Mouse (Mus musculus) stomach, postnatal 0 days (tissue): Measurements from ENCODE around the gene Steap4. TPM values are rescaled to one million over a fixed set of nuclear protein-coding genes. Genes with fewer than 3 reads are reported as not detected.

Source experiments
- ATAC-seq: fragments of 200-750 bp; cut with Nextera tagmentation; 2 replicates; pipeline ENCODE4 v1.8.0; 2017; ENCODE audit not compliant: low FRiP score, low TSS enrichment
- DNase-seq: peaks from one replicate; pipeline ENCODE4 v3.0.0-alpha.2; 2016; ENCODE audit warnings: low spot score
- H3K27ac ChIP-seq: fragments of 300-500 bp; sonication (generic); replicated peaks from 2 replicates; pipeline ENCODE4 v1.5.1; 2014; ENCODE audit warnings: mild to moderate bottlenecking, control low read depth
- H3K27me3 ChIP-seq: fragments of 300-500 bp; sonication (generic); 2 replicates; pipeline ENCODE4 v1.6.1; 2014; ENCODE audit warnings: low read length; ENCODE audit not compliant: control insufficient read depth, insufficient read depth
- H3K36me3 ChIP-seq: fragments of 300-500 bp; sonication (generic); 2 replicates; pipeline ENCODE4 v1.6.1; 2014; ENCODE audit warnings: low read length, mixed read lengths; ENCODE audit not compliant: control insufficient read depth, insufficient read depth
- H3K4me1 ChIP-seq: fragments of 300-500 bp; sonication (generic); replicated peaks from 2 replicates; pipeline ENCODE4 v1.6.1; 2014; ENCODE audit warnings: antibody characterized with exemption; ENCODE audit not compliant: control insufficient read depth, insufficient read depth
- H3K4me2 ChIP-seq: fragments of 300-500 bp; sonication (generic); replicated peaks from 2 replicates; pipeline ENCODE4 v1.6.1; 2014; ENCODE audit warnings: low read depth, mild to moderate bottlenecking, control low read depth, moderate library complexity
- H3K4me3 ChIP-seq: fragments of 300-500 bp; sonication (generic); 2 replicates; pipeline ENCODE4 v1.5.1; 2014; ENCODE audit warnings: low read depth, low read length, control low read depth
- H3K9ac ChIP-seq: fragments of 300-500 bp; sonication (generic); 2 replicates; pipeline ENCODE4 v1.6.1; 2014; ENCODE audit warnings: mild to moderate bottlenecking, low read length, control low read depth, mixed read lengths
- H3K9me3 ChIP-seq: fragments of 300-500 bp; sonication (generic); 2 replicates; pipeline ENCODE4 v1.6.1; 2016; ENCODE audit warnings: low read length; ENCODE audit not compliant: control insufficient read depth
- CTCF ChIP-seq: IDR thresholded peaks from 2 replicates; pipeline ENCODE4 v1.5.1; 2016; ENCODE audit warnings: antibody characterized with exemption, low read depth, mild to moderate bottlenecking, moderate library complexity
- EP300 ChIP-seq: optimal IDR thresholded peaks from 2 replicates; pipeline ENCODE3; 2016; ENCODE audit warnings: antibody characterized with exemption
- WGBS: fragments of 180-500 bp; shearing (Covaris S2); extraction: QIAGEN DNeasy Blood & Tissue Kit; methylation state at CpG from one replicate; pipeline ENCODE4 v1.1.7; 2014; 5-methylcytosine and 5-hydroxymethylcytosine counted together
- polyA plus RNA-seq: library from polyadenylated mRNA; unstranded; fragments of >200 nt; fragmentation: Nextera tagmentation; extraction: Ambion mirVana; gene quantifications from 2 replicates; pipeline ENCODE4 v1.2.1, GENCODE M21; 2015

The Steap4 gene
- polyA plus RNA-seq, 1 experiment from 2014 or later = 3.7 TPM

DNA sequence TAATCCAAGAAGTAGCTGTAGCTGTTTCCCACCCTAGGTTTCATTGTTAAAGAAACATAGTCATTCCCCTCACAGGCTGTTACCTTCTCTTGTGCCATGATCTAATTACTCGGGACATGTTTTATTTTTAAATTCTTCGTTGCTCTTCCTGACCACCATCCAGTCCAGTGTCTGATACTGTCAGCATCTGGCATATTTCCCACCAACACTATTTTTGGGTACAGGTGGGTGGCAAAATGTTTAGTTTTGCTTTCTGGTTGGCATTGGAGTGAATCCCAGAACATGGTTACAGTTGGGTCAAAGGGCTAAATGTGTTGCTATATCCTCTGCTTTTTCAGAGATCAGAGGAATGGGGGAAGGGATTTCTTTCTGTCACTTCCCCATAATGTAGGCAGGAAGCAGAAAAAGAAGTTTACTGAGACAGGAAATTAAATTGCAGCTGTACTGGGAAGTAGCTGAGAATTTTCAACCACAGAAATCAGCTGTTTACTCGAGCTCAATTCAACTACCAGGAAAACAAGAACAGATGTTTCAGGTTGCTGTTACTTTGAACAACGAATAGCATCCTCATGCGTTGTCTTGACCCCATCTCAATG, 4.8 kb upstream of the Steap4 start:
- Histone ChIP-seq H3K4me2 (no peak overlapping the region), H3K4me3 (no peak overlapping the region), H3K27ac (no peak overlapping the region), H3K27me3 (no peaks in the 10 kb centered on the region), H3K36me3 (no peaks in the 10 kb centered on the region), H3K9ac (no peak overlapping the region), H3K4me1 (peaks cover 4% of the 10 kb centered on the region; the same call in 1 of the 2 replicates), H3K9me3 (no peaks in the 10 kb centered on the region)
- WGBS = 60% methylated on average over 5 of the region's 5 CpGs
- DNase-seq (no peak), ATAC-seq (no peak)
- TF ChIP-seq CTCF (no peak), EP300 (no peak)

DNA sequence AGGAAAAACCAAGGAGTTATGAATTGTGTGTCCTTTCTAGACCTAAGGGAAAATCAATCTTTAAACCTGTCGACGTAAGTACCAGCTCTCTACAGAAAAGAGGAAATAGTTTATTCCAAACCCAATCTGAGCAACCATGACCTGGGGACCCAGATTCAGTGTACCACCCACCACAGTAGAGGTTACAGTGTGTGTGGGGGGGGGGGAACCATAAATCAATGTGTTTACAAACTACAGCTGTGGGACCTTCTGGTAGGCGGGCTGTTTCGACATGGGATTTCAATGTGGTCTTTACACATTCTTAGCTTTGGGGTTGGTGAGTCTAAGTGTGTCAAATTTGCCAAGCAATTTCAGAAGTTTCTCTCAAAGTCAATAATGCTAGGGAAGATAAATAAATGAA, 2.2 kb upstream of the Steap4 start:
- no peak for TF ChIP-seq CTCF
- TF ChIP-seq EP300 = no peak
- DNase-seq = no peak

DNA sequence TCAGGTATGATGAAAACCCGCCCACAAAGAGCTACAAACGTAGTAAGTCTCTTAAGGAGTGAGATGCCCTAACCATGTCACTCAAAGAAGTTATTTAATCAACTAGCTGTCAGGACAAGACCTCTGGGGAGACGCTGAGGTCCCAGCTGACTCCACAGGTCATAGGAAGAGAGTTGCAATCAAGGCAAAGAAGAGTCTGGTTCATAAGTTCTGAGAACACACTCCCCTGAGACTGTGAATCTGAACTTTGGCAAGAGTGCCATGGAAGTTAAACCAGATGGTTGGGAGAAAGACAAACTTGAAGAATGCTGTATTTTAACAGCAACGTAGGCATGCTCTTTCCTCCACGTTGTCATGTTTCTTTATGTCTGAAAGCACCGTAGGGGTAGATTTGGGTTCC, 971 bp upstream of the Steap4 start:
- H3K4me2 ChIP-seq = no peak overlapping the region
- H3K4me3 ChIP-seq = no peak overlapping the region
- peaks cover 4% of the 10 kb centered on the region; the same call in 1 of the 2 replicates for H3K4me1 ChIP-seq
- no peaks in the 10 kb centered on the region for H3K36me3 ChIP-seq
- H3K27me3 ChIP-seq = no peaks in the 10 kb centered on the region
- no peak for TF ChIP-seq CTCF
- no peak for TF ChIP-seq EP300
- WGBS = 84% methylated on average over 6 of the region's 6 CpGs
- ATAC-seq (no peak), DNase-seq (no peak)
- no peak overlapping the region for H3K9ac ChIP-seq
- no peaks in the 10 kb centered on the region for H3K9me3 ChIP-seq
- no peak overlapping the region for H3K27ac ChIP-seq

More for the DNA sequence above, 2.2 kb upstream of the Steap4 start:
- Histone ChIP-seq H3K4me2 (no peak overlapping the region), H3K27me3 (no peaks in the 10 kb centered on the region), H3K27ac (no peak overlapping the region), H3K9me3 (no peaks in the 10 kb centered on the region), H3K4me1 (peaks cover 4% of the 10 kb centered on the region; the same call in 1 of the 2 replicates), H3K36me3 (no peaks in the 10 kb centered on the region), H3K9ac (no peak overlapping the region), H3K4me3 (no peak overlapping the region)
- no peak for ATAC-seq
- WGBS = 55% methylated on average over 4 of the region's 4 CpGs

DNA sequence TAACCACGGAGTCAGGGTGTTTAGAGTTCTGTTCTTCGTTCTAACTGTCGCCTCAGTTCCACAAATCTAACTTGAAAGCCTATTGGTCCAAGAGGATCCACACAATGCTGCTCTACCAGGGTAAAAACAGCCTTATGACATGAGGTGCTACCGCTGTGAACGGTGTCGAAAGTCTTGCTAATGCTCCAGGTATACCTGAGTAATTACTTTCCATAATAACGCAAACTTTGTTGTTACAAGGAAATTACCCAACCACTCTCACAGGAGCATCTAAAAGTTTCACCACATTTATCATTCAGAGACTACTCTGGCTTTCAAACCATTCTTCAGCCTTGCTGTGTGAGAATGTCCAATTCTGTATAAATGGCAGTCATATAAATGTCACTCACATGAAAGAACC, 856 bp downstream of the Steap4 start:
- peaks cover 4% of the 10 kb centered on the region; the same call in 1 of the 2 replicates for H3K4me1 ChIP-seq
- no peaks in the 10 kb centered on the region for H3K27me3 ChIP-seq
- no peak overlapping the region for H3K9ac ChIP-seq
- no peaks in the 10 kb centered on the region for H3K9me3 ChIP-seq
- WGBS = 78% methylated on average over 7 of the region's 7 CpGs
- DNase-seq (no peak), ATAC-seq (no peak)
- H3K36me3 ChIP-seq = no peaks in the 10 kb centered on the region
- no peak overlapping the region; the same call in 1 of the 2 replicates for H3K4me2 ChIP-seq
- no peak for TF ChIP-seq CTCF
- TF ChIP-seq EP300 = no peak
- H3K4me3 ChIP-seq = no peak overlapping the region
- no peak overlapping the region for H3K27ac ChIP-seq

DNA sequence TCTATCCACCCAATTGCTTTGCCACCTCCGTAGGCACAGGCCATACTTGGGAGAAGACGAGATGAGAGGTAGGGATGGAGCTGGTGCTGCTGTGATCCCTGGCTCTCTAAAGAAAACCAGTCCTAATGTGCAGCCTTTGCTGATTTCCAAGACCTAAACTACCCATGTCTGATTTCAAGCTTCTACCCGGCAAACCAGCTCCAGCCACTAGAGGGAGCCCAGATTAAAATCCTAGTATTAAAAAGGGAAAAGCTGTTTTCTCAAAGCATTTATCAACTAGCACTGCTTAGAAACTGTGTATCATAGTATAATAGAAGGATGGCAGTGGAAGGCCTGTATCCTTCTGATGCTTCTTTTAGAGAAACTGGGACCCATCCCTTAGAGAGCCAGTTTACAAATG, 5.0 kb downstream of the Steap4 start:
- Histone ChIP-seq H3K9ac (no peak overlapping the region), H3K4me2 (no peak overlapping the region), H3K27ac (no peak overlapping the region), H3K27me3 (no peaks in the 10 kb centered on the region), H3K9me3 (no peaks in the 10 kb centered on the region), H3K4me3 (no peak overlapping the region), H3K4me1 (peaks cover 2% of the 10 kb centered on the region; the same call in 1 of the 2 replicates), H3K36me3 (no peaks in the 10 kb centered on the region)
- no peak for TF ChIP-seq EP300
- peak; percentile 77 for TF ChIP-seq CTCF
- WGBS = 37% methylated on average over 3 of the region's 3 CpGs
- peak; percentile 35 for DNase-seq
- ATAC-seq = no peak

DNA sequence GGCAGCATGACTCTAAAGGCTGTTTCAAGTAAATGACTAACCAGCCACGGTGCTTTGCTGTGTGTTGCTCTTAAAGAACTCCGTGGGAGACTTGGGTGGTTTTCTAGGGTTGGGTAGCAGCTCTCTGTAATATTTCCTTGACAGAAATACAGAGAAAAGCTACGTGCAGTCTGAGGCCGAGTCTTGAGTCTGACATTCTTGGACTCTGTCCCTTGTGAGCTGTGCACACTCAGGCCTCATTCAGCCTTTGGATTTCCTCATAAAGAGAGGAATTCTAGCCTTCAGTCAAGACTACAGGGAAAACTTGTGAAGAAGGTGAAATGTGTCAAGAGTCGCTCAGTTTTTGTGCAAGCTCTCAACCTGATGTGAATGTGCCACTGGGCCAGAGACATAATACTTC, 7.9 kb downstream of the Steap4 start:
- Histone ChIP-seq H3K9me3 (no peaks in the 10 kb centered on the region), H3K4me3 (no peak overlapping the region), H3K27me3 (no peaks in the 10 kb centered on the region), H3K9ac (no peak overlapping the region), H3K36me3 (no peaks in the 10 kb centered on the region), H3K27ac (no peak overlapping the region), H3K4me2 (no peak overlapping the region), H3K4me1 (no peaks in the 10 kb centered on the region)
- ATAC-seq (no peak), DNase-seq (no peak)
- 62% methylated on average over 5 of the region's 5 CpGs for WGBS
- TF ChIP-seq CTCF (no peak), EP300 (no peak)
